ENCODE assay signal across 8 mouse cellular contexts in genomic region chr10:42478341-42478720, GRCm38 (mm10). TPM values are rescaled to one million over a fixed set of nuclear protein-coding genes. Genes with fewer than 3 reads are reported as not detected.
A peak's percentile ranks its signal among the peaks of the same experiment; 100 is the strongest.
DNase-seq lines count a peak whose midpoint lies in the region; ATAC-seq and TF ChIP-seq lines count a peak whose summit lies in the region.

TSS of gene Afg1l (minus strand) at chr10:42478565.

- peak; percentile 94 for ATAC-seq in CD4-positive, CD25-positive, alpha-beta regulatory T cell, adult 4 months
- peak; percentile 93 for ATAC-seq in heart, embryonic 13.5 days (ENCODE audit: extremely low read depth, insufficient number of reproducible peaks, low FRiP score, low TSS enrichment)
- peak; percentile 93 for ATAC-seq in liver, embryonic 12.5 days
- peak; percentile 97 for ATAC-seq in stomach, postnatal 0 days (ENCODE audit: low FRiP score, low TSS enrichment)

- no peaks in the 10 kb centered on the region; the same call in 1 of the 2 replicates for H3K36me3 ChIP-seq in heart, embryonic 13.5 days
- H3K36me3 ChIP-seq in liver, embryonic 12.5 days: no peaks in the 10 kb centered on the region
- H3K36me3 ChIP-seq in stomach, postnatal 0 days (ENCODE audit: control insufficient read depth, insufficient read depth, low read length): no peaks in the 10 kb centered on the region

- peak; percentile 76 for DNase-seq in fat pad, adult 2 months (ENCODE audit: extremely low read depth, low read depth, low spot score)
- DNase-seq in kidney, postnatal 10 days: peak; percentile 98
- peak; percentile 93 to 96 for DNase-seq in natural killer cell, adult 2 months (ENCODE audit: low spot score in 2 of 2)
- peak; percentile 97 for DNase-seq in stomach, postnatal 0 days (ENCODE audit: low spot score)

- H3K9me3 ChIP-seq in heart, embryonic 13.5 days: no peaks in the 10 kb centered on the region
- no peaks in the 10 kb centered on the region for H3K9me3 ChIP-seq in liver, embryonic 12.5 days (replicated peaks)
- H3K9me3 ChIP-seq in stomach, postnatal 0 days (ENCODE audit: control insufficient read depth, low read length): no peaks in the 10 kb centered on the region

- peak within 1 kb of the TSS; percentile 93 for H3K4me3 ChIP-seq in brown adipose tissue, adult 24 weeks (ENCODE audit: insufficient read depth, low read depth, low read length)
- peak within 1 kb of the TSS; percentile 79 for H3K4me3 ChIP-seq in heart, embryonic 13.5 days
- H3K4me3 ChIP-seq in liver, embryonic 12.5 days: peak within 1 kb of the TSS; percentile 80
- H3K4me3 ChIP-seq in stomach, postnatal 0 days (ENCODE audit: low read depth, low read length): peak within 1 kb of the TSS; percentile 76

- WGBS in heart, embryonic 13.5 days: under 1% methylated on average over 29 of the region's 29 CpGs
- WGBS in liver, embryonic 12.5 days (ENCODE audit: insufficient replicate concordance): 2% methylated on average over 29 of the region's 29 CpGs
- under 1% methylated on average over 29 of the region's 29 CpGs for WGBS in stomach, postnatal 0 days

- peak within 1 kb of the TSS; percentile 95 for H3K27ac ChIP-seq in brown adipose tissue, adult 24 weeks (replicated peaks; ENCODE audit: low read depth, low read length)
- peak within 1 kb of the TSS; percentile 98 for H3K27ac ChIP-seq in heart, embryonic 13.5 days (replicated peaks)
- H3K27ac ChIP-seq in liver, embryonic 12.5 days: peak within 1 kb of the TSS; percentile 98
- H3K27ac ChIP-seq in stomach, postnatal 0 days (replicated peaks): peak within 1 kb of the TSS; percentile 96

- TF ChIP-seq EP300 in stomach, postnatal 0 days (optimal IDR thresholded peaks at IDR 0.05): no peak

- peak within 1 kb of the TSS; percentile 88 for H3K4me2 ChIP-seq in heart, embryonic 13.5 days
- H3K4me2 ChIP-seq in liver, embryonic 12.5 days: peak within 1 kb of the TSS; percentile 80
- H3K4me2 ChIP-seq in stomach, postnatal 0 days (replicated peaks; ENCODE audit: low read depth): peak within 1 kb of the TSS; percentile 73

- peak within 1 kb of the TSS; percentile 93 for H3K9ac ChIP-seq in heart, embryonic 13.5 days
- peak within 1 kb of the TSS; percentile 88 for H3K9ac ChIP-seq in liver, embryonic 12.5 days
- H3K9ac ChIP-seq in stomach, postnatal 0 days (ENCODE audit: low read length): peak within 1 kb of the TSS; percentile 85

- TF ChIP-seq CTCF in stomach, postnatal 0 days (IDR thresholded peaks at IDR 0.05; ENCODE audit: low read depth): peak; percentile 53

- H3K27me3 ChIP-seq in heart, embryonic 13.5 days (replicated peaks): no peaks in the 10 kb centered on the region
- no peaks in the 10 kb centered on the region for H3K27me3 ChIP-seq in liver, embryonic 12.5 days (replicated peaks)
- H3K27me3 ChIP-seq in stomach, postnatal 0 days (ENCODE audit: control insufficient read depth, insufficient read depth, low read length): no peaks in the 10 kb centered on the region

- peaks cover 12% of the 10 kb centered on the region for H3K4me1 ChIP-seq in brown adipose tissue, adult 24 weeks (ENCODE audit: control insufficient read depth, insufficient read depth, insufficient read length, low read length)
- H3K4me1 ChIP-seq in heart, embryonic 13.5 days: peaks cover 21% of the 10 kb centered on the region
- H3K4me1 ChIP-seq in liver, embryonic 12.5 days: peaks cover 59% of the 10 kb centered on the region
- H3K4me1 ChIP-seq in stomach, postnatal 0 days (replicated peaks; ENCODE audit: control insufficient read depth, insufficient read depth): no peaks in the 10 kb centered on the region; the same call in 1 of the 2 replicates

RNA-seq across cellular contexts. Expression of gene Afg1l, which starts in this region (rescaled TPM):
- 1 to 10 TPM; 4.0 to 5.8 TPM for polyA plus RNA-seq in CD4-positive, CD25-positive, alpha-beta regulatory T cell, adult 4 months (2017; shearing (Covaris generic))
- 90.6 and 104 TPM in 2 replicates for polyA plus RNA-seq in brown adipose tissue, adult 24 weeks (2012; ENCODE audit: insufficient read depth, insufficient read length, missing spikeins)
- polyA plus RNA-seq in heart, embryonic 13.5 days (2015; fragmentation: Nextera tagmentation; extraction: Ambion mirVana): 11.8 and 12.0 TPM in 2 replicates
- polyA plus RNA-seq in liver, embryonic 12.5 days (2016; fragmentation: Nextera tagmentation; extraction: Ambion mirVana): 3.2 and 3.3 TPM in 2 replicates
- polyA plus RNA-seq in stomach, postnatal 0 days (2015; fragmentation: Nextera tagmentation; extraction: Ambion mirVana): 6.3 and 6.4 TPM in 2 replicates

Comparison
In these comparisons a context has a peak if more than half of its experiments do, and no peak if none do; other contexts are left out.
1. Peak in every context shown above with its lines: DNase-seq, ATAC-seq, H3K4me3 ChIP-seq and H3K27ac ChIP-seq.